Comparison of ENCODE assay signal across 8 mouse cellular contexts in genomic region chr16:16213761-16214305, GRCm38 (mm10). TPM values are rescaled to one million over a fixed set of nuclear protein-coding genes. Genes with fewer than 3 reads are reported as not detected.
A peak's percentile ranks its signal among the peaks of the same experiment; 100 is the strongest.
DNase-seq lines count a peak whose midpoint lies in the region; ATAC-seq and TF ChIP-seq lines count a peak whose summit lies in the region.

No protein-coding gene starts in this region.

- H3K27me3 ChIP-seq in liver, adult 2 months (ENCODE audit: control insufficient read depth, insufficient read depth, low read length) = no peaks in the 10 kb centered on the region
- peaks cover 20% of the 10 kb centered on the region for H3K27me3 ChIP-seq in embryonic facial prominence, embryonic 12.5 days
- H3K27me3 ChIP-seq in midbrain, embryonic 13.5 days = peaks cover 36% of the 10 kb centered on the region

- H3K4me3 ChIP-seq in liver, adult 2 months (ENCODE audit: insufficient read depth, low read depth, low read length) = peak overlapping the region; percentile 86
- peak overlapping the region; percentile 60 for H3K4me3 ChIP-seq in embryonic facial prominence, embryonic 12.5 days
- peak overlapping the region; percentile 74 for H3K4me3 ChIP-seq in midbrain, embryonic 13.5 days (replicated peaks)

- TF ChIP-seq POLR2A in liver, adult 2 months (IDR thresholded peaks at IDR 0.05; ENCODE audit: extremely low read depth, insufficient read depth, low read length) = no peak

- H3K27ac ChIP-seq in liver, adult 2 months (replicated peaks; ENCODE audit: insufficient read depth, low read depth, low read length) = peak overlapping the region; percentile 85
- no peak overlapping the region for H3K27ac ChIP-seq in embryonic facial prominence, embryonic 12.5 days
- no peak overlapping the region for H3K27ac ChIP-seq in midbrain, embryonic 13.5 days

- H3K4me1 ChIP-seq in liver, adult 2 months (ENCODE audit: control insufficient read depth, insufficient read depth, low read length) = peaks cover 13% of the 10 kb centered on the region
- 0 out of 2 replicates have a peak, but pooled peaks cover 5% of the 10 kb centered on the region for H3K4me1 ChIP-seq in embryonic facial prominence, embryonic 12.5 days
- H3K4me1 ChIP-seq in midbrain, embryonic 13.5 days (replicated peaks) = peaks cover 7% of the 10 kb centered on the region; the same call in 1 of the 2 replicates

- H3K36me3 ChIP-seq in liver, adult 2 months (ENCODE audit: control insufficient read depth, insufficient read depth, low read length) = no peaks in the 10 kb centered on the region
- no peaks in the 10 kb centered on the region for H3K36me3 ChIP-seq in embryonic facial prominence, embryonic 12.5 days
- H3K36me3 ChIP-seq in midbrain, embryonic 13.5 days = no peaks in the 10 kb centered on the region

- peak overlapping the region; percentile 85 for H3K9ac ChIP-seq in liver, adult 2 months (ENCODE audit: low read depth, low read length)
- 0 out of 2 replicates have a peak overlapping the region, but pooled peaks have one; percentile 52 for H3K9ac ChIP-seq in embryonic facial prominence, embryonic 12.5 days
- H3K9ac ChIP-seq in midbrain, embryonic 13.5 days (replicated peaks) = peak overlapping the region; percentile 69; the same call in 1 of the 2 replicates

- DNase-seq in liver, adult 2 months (ENCODE audit: extremely low read depth, low read depth, low spot score) = peak; percentile 78
- DNase-seq in liver = no peak
- peak; percentile 30 to 40 for DNase-seq in kidney, adult 8-10 months
- DNase-seq in right cerebral cortex, postnatal 4 days = no peak
- DNase-seq in T-cell, adult 2 months (ENCODE audit: low spot score) = no peak

- TF ChIP-seq CTCF in liver, adult 2 months (IDR thresholded peaks at IDR 0.05; ENCODE audit: low read depth, low read length) = no peak

- H3K9me3 ChIP-seq in embryonic facial prominence, embryonic 12.5 days = no peaks in the 10 kb centered on the region; the same call in 1 of the 2 replicates
- H3K9me3 ChIP-seq in midbrain, embryonic 13.5 days = no peaks in the 10 kb centered on the region

- H3K79me2 ChIP-seq in liver, adult 2 months (ENCODE audit: control insufficient read depth, insufficient read depth, low read length) = peaks cover 10% of the 10 kb centered on the region; the same call in 1 of the 2 replicates

- 1% methylated on average over 17 of the region's 17 CpGs for WGBS in liver, adult 2 months
- 2% methylated on average over 17 of the region's 17 CpGs for WGBS in embryonic facial prominence, embryonic 12.5 days
- 2% methylated on average over 17 of the region's 17 CpGs for WGBS in midbrain, embryonic 13.5 days

- ATAC-seq in embryonic facial prominence, embryonic 12.5 days (ENCODE audit: insufficient number of reproducible peaks, insufficient read depth, low FRiP score, low TSS enrichment) = no peak
- ATAC-seq in midbrain, embryonic 13.5 days = no peak
- ATAC-seq in megakaryocyte progenitor cell, adult 5-6 weeks (replicated peaks; ENCODE audit: poor library complexity) = no peak; the same call in 1 of the 2 replicates

- H3K4me2 ChIP-seq in embryonic facial prominence, embryonic 12.5 days (replicated peaks) = peak overlapping the region; percentile 99
- peak overlapping the region; percentile 99 for H3K4me2 ChIP-seq in midbrain, embryonic 13.5 days (replicated peaks)

RNA-seq across cellular contexts. Expression of gene Pkp2, which starts 0.7 kb away (rescaled TPM):
- 26.0 and 32.6 TPM in 2 replicates for total RNA-seq in liver, adult 2 months (2014; rRNA removed)
- 19.8 and 23.1 TPM in 2 replicates for polyA plus RNA-seq in liver, adult 2 months (2012; rRNA removed)
- 4.2 and 4.4 TPM in 2 replicates for polyA plus RNA-seq in embryonic facial prominence, embryonic 12.5 days (2016; fragmentation: Nextera tagmentation; extraction: Ambion mirVana)
- polyA plus RNA-seq in midbrain, embryonic 13.5 days (2015; fragmentation: Nextera tagmentation; extraction: Ambion mirVana) = 1.00 and 1.1 TPM in 2 replicates
- total RNA-seq in megakaryocyte progenitor cell, adult 5-6 weeks (2015) = 0.07 and 0.12 TPM in 2 replicates
- 0.12 TPM in 1 of 2 replicates, not detected in the other for total RNA-seq in megakaryocyte progenitor cell, adult 5-6 weeks (2017)

Comparison
In these comparisons a context has a peak if more than half of its experiments do, and no peak if none do; other contexts are left out.
1. DNase-seq: peak in liver, adult 2 months (single experiment) and kidney, adult 8-10 months (2 of 2); none in liver (single experiment), right cerebral cortex, postnatal 4 days (single experiment) and T-cell, adult 2 months (single experiment).
2. Peak in every context shown above with its lines, with median percentiles within 50 percentile points of each other: H3K4me3 ChIP-seq and H3K9ac ChIP-seq.